Mouse (Mus musculus): Measurements from ENCODE around the gene Hamp2. TPM values are rescaled to one million over a fixed set of nuclear protein-coding genes. Genes with fewer than 3 reads are reported as not detected.

The Hamp2 gene
- total and polyA plus RNA-seq, 2 experiments from 2014 or later = not detected

- DNase-seq = no peak
- Histone ChIP-seq H3K27me3 (ENCODE audit: insufficient read depth, low read length) (no peaks in the 10 kb centered on the region), H3K4me1 (ENCODE audit: insufficient read depth) (peaks cover 15% of the 10 kb centered on the region), H3K4me2 (ENCODE audit: low read depth) (peak overlapping the region; percentile 54), H3K9me3 (ENCODE audit: low read length) (no peaks in the 10 kb centered on the region), H3K9ac (peak overlapping the region; percentile 99), H3K36me3 (ENCODE audit: insufficient read depth) (peaks cover 16% of the 10 kb centered on the region), H3K4me3 (ENCODE audit: low read depth, low read length) (peak overlapping the region; percentile 94), H3K27ac (ENCODE audit: low read depth, low read length) (peak overlapping the region; percentile 98; the same call in 1 of the 2 replicates)
- 78% methylated on average over 28 of the region's 28 CpGs for WGBS
- TF ChIP-seq CTCF (IDR thresholded peaks at IDR 0.05; ENCODE audit: low read depth) = no peak
- ATAC-seq = no peak
Measured at GRCm38 (mm10) chr7:30958109-30958865, 33.8 kb upstream of the Hamp2 start.

- H3K4me3 ChIP-seq (ENCODE audit: low read depth, low read length) = peak overlapping the region; percentile 94
- peaks cover 24% of the 10 kb centered on the region for H3K36me3 ChIP-seq (ENCODE audit: insufficient read depth)
- under 1% methylated on average over 43 of the region's 43 CpGs for WGBS
- peak overlapping the region; percentile 98 for H3K27ac ChIP-seq (ENCODE audit: low read depth, low read length)
- peak overlapping the region; percentile 99 for H3K9ac ChIP-seq
- no peak for TF ChIP-seq CTCF (IDR thresholded peaks at IDR 0.05; ENCODE audit: low read depth)
- H3K4me1 ChIP-seq (ENCODE audit: insufficient read depth) = peaks cover 15% of the 10 kb centered on the region
- ATAC-seq (peak; percentile 71), DNase-seq (peak; percentile 94)
- H3K4me2 ChIP-seq (ENCODE audit: low read depth) = peak overlapping the region; percentile 54
- no peaks in the 10 kb centered on the region for H3K9me3 ChIP-seq (ENCODE audit: low read length)
- no peaks in the 10 kb centered on the region for H3K27me3 ChIP-seq (ENCODE audit: insufficient read depth, low read length)
Measured at GRCm38 (mm10) chr7:30957367-30957783, 32.9 kb upstream of the Hamp2 start.

GRCm38 (mm10) chr7:30956756-30957366 is 32.4 kb upstream of the Hamp2 start, which contains the start of gene Usf2:
Gene Usf2 (minus strand): TSS chr7:30956803.
- 1% methylated on average over 36 of the region's 82 CpGs for WGBS
- Histone ChIP-seq H3K27ac (ENCODE audit: low read depth, low read length) (peak within 1 kb of the TSS; percentile 98), H3K4me3 (ENCODE audit: low read depth, low read length) (peak within 1 kb of the TSS; percentile 94), H3K9me3 (ENCODE audit: low read length) (no peaks in the 10 kb centered on the region), H3K36me3 (ENCODE audit: insufficient read depth) (peaks cover 30% of the 10 kb centered on the region), H3K4me2 (ENCODE audit: low read depth) (peak within 1 kb of the TSS; percentile 67), H3K9ac (peak within 1 kb of the TSS; percentile 99), H3K27me3 (ENCODE audit: insufficient read depth, low read length) (no peaks in the 10 kb centered on the region), H3K4me1 (ENCODE audit: insufficient read depth) (peaks cover 15% of the 10 kb centered on the region)
- no peak for TF ChIP-seq CTCF (IDR thresholded peaks at IDR 0.05; ENCODE audit: low read depth)
- DNase-seq (peak; percentile 86), ATAC-seq (peak; percentile 80)

- 1% methylated on average over 22 of the region's 49 CpGs for WGBS
- Histone ChIP-seq H3K4me3 (ENCODE audit: low read depth, low read length) (peak overlapping the region; percentile 94), H3K36me3 (ENCODE audit: insufficient read depth) (peaks cover 34% of the 10 kb centered on the region), H3K4me1 (ENCODE audit: insufficient read depth) (peaks cover 15% of the 10 kb centered on the region), H3K27me3 (ENCODE audit: insufficient read depth, low read length) (no peaks in the 10 kb centered on the region), H3K9ac (peak overlapping the region; percentile 99), H3K4me2 (ENCODE audit: low read depth) (peak overlapping the region; percentile 67), H3K27ac (ENCODE audit: low read depth, low read length) (peak overlapping the region; percentile 98), H3K9me3 (ENCODE audit: low read length) (no peaks in the 10 kb centered on the region)
- no peak for TF ChIP-seq CTCF (IDR thresholded peaks at IDR 0.05; ENCODE audit: low read depth)
- ATAC-seq = peak; percentile 46
- no peak for DNase-seq
Measured at GRCm38 (mm10) chr7:30956357-30956751, 31.9 kb upstream of the Hamp2 start.

- peak; percentile 75 for DNase-seq
- under 1% methylated on average over 61 of the region's 64 CpGs for WGBS
- H3K36me3 ChIP-seq (ENCODE audit: insufficient read depth) = peaks cover 39% of the 10 kb centered on the region
- TF ChIP-seq CTCF (IDR thresholded peaks at IDR 0.05; ENCODE audit: low read depth) = peak; percentile 84
- peak overlapping the region; percentile 98 for H3K27ac ChIP-seq (ENCODE audit: low read depth, low read length)
- peak overlapping the region; percentile 99 for H3K9ac ChIP-seq
- H3K4me1 ChIP-seq (ENCODE audit: insufficient read depth) = peaks cover 15% of the 10 kb centered on the region
- H3K4me3 ChIP-seq (ENCODE audit: low read depth, low read length) = peak overlapping the region; percentile 94
- ATAC-seq = peak; percentile 56
- peak overlapping the region; percentile 67 for H3K4me2 ChIP-seq (ENCODE audit: low read depth)
- no peaks in the 10 kb centered on the region for H3K27me3 ChIP-seq (ENCODE audit: insufficient read depth, low read length)
- H3K9me3 ChIP-seq (ENCODE audit: low read length) = no peaks in the 10 kb centered on the region
Measured at GRCm38 (mm10) chr7:30955584-30956356, 31.3 kb upstream of the Hamp2 start.

GRCm38 (mm10) chr7:30954971-30955520 is 30.6 kb upstream of the Hamp2 start:
- 85% methylated on average over 12 of the region's 12 CpGs for WGBS
- peaks cover 15% of the 10 kb centered on the region for H3K4me1 ChIP-seq (ENCODE audit: insufficient read depth)
- H3K9me3 ChIP-seq (ENCODE audit: low read length) = no peaks in the 10 kb centered on the region
- no peak for ATAC-seq
- peak overlapping the region; percentile 94 for H3K4me3 ChIP-seq (ENCODE audit: low read depth, low read length)
- no peak for TF ChIP-seq CTCF (IDR thresholded peaks at IDR 0.05; ENCODE audit: low read depth)
- H3K27me3 ChIP-seq (ENCODE audit: insufficient read depth, low read length) = no peaks in the 10 kb centered on the region
- 0 out of 2 replicates have a peak overlapping the region, but pooled peaks have one; percentile 99 for H3K9ac ChIP-seq
- no peak overlapping the region for H3K27ac ChIP-seq (ENCODE audit: low read depth, low read length)
- H3K36me3 ChIP-seq (ENCODE audit: insufficient read depth) = peaks cover 44% of the 10 kb centered on the region
- H3K4me2 ChIP-seq (ENCODE audit: low read depth) = peak overlapping the region; percentile 67
- no peak for DNase-seq

All from forebrain, postnatal 0 days (tissue).